Mouse (Mus musculus): ENCODE measurements at regions not wholly inside any gene's neighbourhood (a gene's known extent, or its start where the extent isn't known, plus 50 kb on each side); places are given as distances from the start of the nearest gene placed in this dataset.

- H3K27ac ChIP-seq (ENCODE audit: insufficient read depth, low read depth, low read length) = no peak overlapping the region
- 19% methylated on average over 7 of the region's 7 CpGs for WGBS
- TF ChIP-seq POLR2A (IDR thresholded peaks at IDR 0.05; ENCODE audit: low read depth, low read length) = no peak
- TF ChIP-seq CTCF (IDR thresholded peaks at IDR 0.05; ENCODE audit: extremely low read depth, insufficient read length, insufficient replicate concordance, low read depth, low read length) = peak; percentile 96; the same call in 1 of the 2 replicates
- no peak overlapping the region for H3K4me3 ChIP-seq (ENCODE audit: low read depth, low read length)
- H3K36me3 ChIP-seq (ENCODE audit: control insufficient read depth, insufficient read depth, low read length) = no peaks in the 10 kb centered on the region
- H3K4me1 ChIP-seq (ENCODE audit: control insufficient read depth, insufficient read depth, insufficient read length, low read length) = no peaks in the 10 kb centered on the region; the same call in 1 of the 2 replicates
- H3K27me3 ChIP-seq (ENCODE audit: control insufficient read depth, insufficient read depth, low read length) = no peaks in the 10 kb centered on the region
Measured at GRCm38 (mm10) chr9:61046517-61046916, 252.2 kb downstream of the Uaca start.

GRCm38 (mm10) chr9:61047289-61047688 lies 252.9 kb downstream of the Uaca start:
- 85% methylated on average over 11 of the region's 11 CpGs for WGBS
- Histone ChIP-seq H3K4me3 (ENCODE audit: low read depth, low read length) (no peak overlapping the region), H3K27me3 (ENCODE audit: control insufficient read depth, insufficient read depth, low read length) (no peaks in the 10 kb centered on the region)

DNA sequence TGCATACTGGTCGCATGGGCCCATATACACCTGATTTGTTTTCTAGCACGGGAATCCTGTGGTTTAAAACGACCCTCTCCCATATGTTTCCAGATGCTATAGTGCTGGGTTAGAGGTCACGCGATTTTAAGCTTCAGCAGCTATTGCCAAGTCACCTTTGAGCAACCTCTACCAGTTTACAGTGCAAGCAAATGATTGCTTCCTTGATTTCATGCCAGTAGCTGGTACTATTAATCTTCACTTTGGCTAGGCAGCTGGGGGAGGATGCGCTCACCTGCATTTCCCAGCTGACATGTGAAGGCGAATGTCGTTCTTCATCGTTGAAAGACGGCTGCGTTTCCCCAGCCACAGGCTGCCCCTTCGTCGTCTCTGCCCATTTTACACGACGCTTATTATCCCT lies 254.2 kb downstream of the Uaca start:
- no peaks in the 10 kb centered on the region for H3K36me3 ChIP-seq (ENCODE audit: control insufficient read depth, insufficient read depth, low read length)
- H3K4me1 ChIP-seq (ENCODE audit: control insufficient read depth, insufficient read depth, insufficient read length, low read length) = no peaks in the 10 kb centered on the region; the same call in 1 of the 2 replicates
- 38% methylated on average over 15 of the region's 15 CpGs for WGBS
- H3K27ac ChIP-seq (ENCODE audit: insufficient read depth, low read depth, low read length) = no peak overlapping the region
- TF ChIP-seq CTCF (IDR thresholded peaks at IDR 0.05; ENCODE audit: extremely low read depth, insufficient read length, insufficient replicate concordance, low read depth, low read length) = no peak
- TF ChIP-seq POLR2A (IDR thresholded peaks at IDR 0.05; ENCODE audit: low read depth, low read length) = no peak
- H3K4me3 ChIP-seq (ENCODE audit: low read depth, low read length) = no peak overlapping the region
- H3K27me3 ChIP-seq (ENCODE audit: control insufficient read depth, insufficient read depth, low read length) = no peaks in the 10 kb centered on the region

More at GRCm38 (mm10) chr9:61047289-61047688, 252.9 kb downstream of the Uaca start:
- Histone ChIP-seq H3K27ac (ENCODE audit: insufficient read depth, low read depth, low read length) (no peak overlapping the region), H3K4me1 (ENCODE audit: control insufficient read depth, insufficient read depth, insufficient read length, low read length) (no peaks in the 10 kb centered on the region; the same call in 1 of the 2 replicates), H3K36me3 (ENCODE audit: control insufficient read depth, insufficient read depth, low read length) (no peaks in the 10 kb centered on the region)
- TF ChIP-seq CTCF (IDR thresholded peaks at IDR 0.05; ENCODE audit: extremely low read depth, insufficient read length, insufficient replicate concordance, low read depth, low read length) (no peak), POLR2A (IDR thresholded peaks at IDR 0.05; ENCODE audit: low read depth, low read length) (no peak)

- 91% methylated on average over 12 of the region's 12 CpGs for WGBS
- Histone ChIP-seq H3K36me3 (ENCODE audit: control insufficient read depth, insufficient read depth, low read length) (no peaks in the 10 kb centered on the region), H3K4me1 (ENCODE audit: control insufficient read depth, insufficient read depth, insufficient read length, low read length) (peaks cover 12% of the 10 kb centered on the region), H3K27ac (ENCODE audit: insufficient read depth, low read depth, low read length) (no peak overlapping the region), H3K27me3 (ENCODE audit: control insufficient read depth, insufficient read depth, low read length) (no peaks in the 10 kb centered on the region; the same call in 1 of the 2 replicates), H3K4me3 (ENCODE audit: low read depth, low read length) (no peak overlapping the region)
- TF ChIP-seq POLR2A (IDR thresholded peaks at IDR 0.05; ENCODE audit: low read depth, low read length) (no peak), CTCF (IDR thresholded peaks at IDR 0.05; ENCODE audit: extremely low read depth, insufficient read length, insufficient replicate concordance, low read depth, low read length) (no peak)
Measured at GRCm38 (mm10) chr9:61052621-61053020, 258.3 kb downstream of the Uaca start.

GRCm38 (mm10) chr9:61054427-61054826 lies 260.1 kb downstream of the Uaca start:
- peaks cover 16% of the 10 kb centered on the region for H3K4me1 ChIP-seq (ENCODE audit: control insufficient read depth, insufficient read depth, insufficient read length, low read length)
- H3K36me3 ChIP-seq (ENCODE audit: control insufficient read depth, insufficient read depth, low read length) = no peaks in the 10 kb centered on the region
- 19% methylated on average over 3 of the region's 3 CpGs for WGBS
- H3K4me3 ChIP-seq (ENCODE audit: low read depth, low read length) = no peak overlapping the region
- H3K27me3 ChIP-seq (ENCODE audit: control insufficient read depth, insufficient read depth, low read length) = no peaks in the 10 kb centered on the region; the same call in 1 of the 2 replicates
- 0 out of 2 replicates have a peak overlapping the region, but pooled peaks have one; percentile 5 for H3K27ac ChIP-seq (ENCODE audit: insufficient read depth, low read depth, low read length)
- TF ChIP-seq CTCF (IDR thresholded peaks at IDR 0.05; ENCODE audit: extremely low read depth, insufficient read length, insufficient replicate concordance, low read depth, low read length) (no peak), POLR2A (IDR thresholded peaks at IDR 0.05; ENCODE audit: low read depth, low read length) (no peak)

DNA sequence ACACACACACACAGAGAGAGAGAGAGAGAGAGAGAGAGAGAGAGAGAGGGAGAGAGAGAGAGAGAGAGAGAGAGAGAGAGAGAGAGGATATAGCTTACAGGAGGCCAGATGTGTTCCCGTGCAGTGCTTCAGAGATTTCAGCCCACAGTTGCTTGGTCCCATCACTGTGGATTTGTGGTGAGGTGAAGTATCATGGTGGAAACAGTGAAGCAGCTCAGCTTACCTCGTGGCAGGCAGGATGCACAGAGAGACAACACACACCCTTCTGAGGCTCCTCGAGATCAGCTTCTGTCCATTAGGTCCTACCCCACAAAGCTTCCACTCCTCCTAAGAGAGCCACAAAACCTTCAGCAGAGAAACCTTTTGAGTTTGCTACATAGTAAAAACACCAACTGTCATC lies 261.1 kb downstream of the Uaca start:
- WGBS = 77% methylated on average over 3 of the region's 3 CpGs
- Histone ChIP-seq H3K27me3 (ENCODE audit: control insufficient read depth, insufficient read depth, low read length) (no peaks in the 10 kb centered on the region; the same call in 1 of the 2 replicates), H3K4me1 (ENCODE audit: control insufficient read depth, insufficient read depth, insufficient read length, low read length) (peaks cover 16% of the 10 kb centered on the region), H3K36me3 (ENCODE audit: control insufficient read depth, insufficient read depth, low read length) (no peaks in the 10 kb centered on the region), H3K4me3 (ENCODE audit: low read depth, low read length) (no peak overlapping the region), H3K27ac (ENCODE audit: insufficient read depth, low read depth, low read length) (no peak overlapping the region)
- no peak for TF ChIP-seq CTCF (IDR thresholded peaks at IDR 0.05; ENCODE audit: extremely low read depth, insufficient read length, insufficient replicate concordance, low read depth, low read length)
- TF ChIP-seq POLR2A (IDR thresholded peaks at IDR 0.05; ENCODE audit: low read depth, low read length) = no peak

GRCm38 (mm10) chr9:61055928-61056730 lies 261.8 kb downstream of the Uaca start:
- Histone ChIP-seq H3K36me3 (ENCODE audit: control insufficient read depth, insufficient read depth, low read length) (no peaks in the 10 kb centered on the region), H3K4me3 (ENCODE audit: low read depth, low read length) (peak overlapping the region; percentile 38), H3K27me3 (ENCODE audit: control insufficient read depth, insufficient read depth, low read length) (no peaks in the 10 kb centered on the region; the same call in 1 of the 2 replicates), H3K27ac (ENCODE audit: insufficient read depth, low read depth, low read length) (peak overlapping the region; percentile 48), H3K4me1 (ENCODE audit: control insufficient read depth, insufficient read depth, insufficient read length, low read length) (peaks cover 16% of the 10 kb centered on the region)
- no peak for TF ChIP-seq POLR2A (IDR thresholded peaks at IDR 0.05; ENCODE audit: low read depth, low read length)
- no peak for TF ChIP-seq CTCF (IDR thresholded peaks at IDR 0.05; ENCODE audit: extremely low read depth, insufficient read length, insufficient replicate concordance, low read depth, low read length)
- WGBS = 68% methylated on average over 15 of the region's 15 CpGs
